Mouse (Mus musculus): ENCODE measurements around the gene Fam187b. TPM values are rescaled to one million over a fixed set of nuclear protein-coding genes. Genes with fewer than 3 reads are reported as not detected.
A peak's percentile ranks its signal among the peaks of the same experiment; 100 is the strongest.

Fam187b gene
- polyA plus RNA-seq, 1 experiment: 0.63 TPM

GRCm38 (mm10) chr7:30955584-30956356 is 17.8 kb upstream of the Fam187b start:
- peak; percentile 48 to 71 for DNase-seq (ENCODE audit: low read depth in 1 of 2, low spot score in 2 of 2)
- WGBS: under 1% methylated on average over 64 of the region's 64 CpGs
- H3K36me3 ChIP-seq (ENCODE audit: control insufficient read depth, insufficient read depth, low read length): peaks cover 22% of the 10 kb centered on the region

GRCm38 (mm10) chr7:30956357-30956751 is 17.2 kb upstream of the Fam187b start:
- Histone ChIP-seq H3K36me3 (ENCODE audit: control insufficient read depth, insufficient read depth, low read length) (peaks cover 18% of the 10 kb centered on the region), H3K27me3 (ENCODE audit: control insufficient read depth, insufficient read depth, low read length) (no peaks in the 10 kb centered on the region), H3K4me1 (ENCODE audit: control insufficient read depth, insufficient read depth, insufficient read length) (peaks cover 9% of the 10 kb centered on the region), H3K27ac (ENCODE audit: insufficient read depth, low read length) (peak overlapping the region; percentile 89), H3K4me3 (ENCODE audit: extremely low read depth, insufficient read depth, insufficient read length) (peak overlapping the region; percentile 98)
- 2% methylated on average over 41 of the region's 49 CpGs for WGBS
- TF ChIP-seq POLR2A (IDR thresholded peaks at IDR 0.05; ENCODE audit: low read depth, low read length) (no peak), CTCF (IDR thresholded peaks at IDR 0.05; ENCODE audit: extremely low read depth, insufficient read depth, insufficient read length, insufficient replicate concordance) (no peak)
- DNase-seq (ENCODE audit: low read depth in 1 of 2, low spot score in 2 of 2): peak in 1 of 2 experiments; percentile 34

More at GRCm38 (mm10) chr7:30955584-30956356, 17.8 kb upstream of the Fam187b start:
- Histone ChIP-seq H3K27me3 (ENCODE audit: control insufficient read depth, insufficient read depth, low read length) (no peaks in the 10 kb centered on the region), H3K4me1 (ENCODE audit: control insufficient read depth, insufficient read depth, insufficient read length) (peaks cover 9% of the 10 kb centered on the region), H3K4me3 (ENCODE audit: extremely low read depth, insufficient read depth, insufficient read length) (peak overlapping the region; percentile 98), H3K27ac (ENCODE audit: insufficient read depth, low read length) (peak overlapping the region; percentile 89)
- TF ChIP-seq CTCF (IDR thresholded peaks at IDR 0.05; ENCODE audit: extremely low read depth, insufficient read depth, insufficient read length, insufficient replicate concordance): peak; percentile 54; the same call in 1 of the 2 replicates
- peak; percentile 7; the same call in 1 of the 2 replicates for TF ChIP-seq POLR2A (IDR thresholded peaks at IDR 0.05; ENCODE audit: low read depth, low read length)

GRCm38 (mm10) chr7:30956756-30957366 is 16.7 kb upstream of the Fam187b start, which contains the start of gene Usf2:
Usf2 (minus strand) TSS chr7:30956803.
- Histone ChIP-seq H3K36me3 (ENCODE audit: control insufficient read depth, insufficient read depth, low read length) (peaks cover 18% of the 10 kb centered on the region), H3K4me1 (ENCODE audit: control insufficient read depth, insufficient read depth, insufficient read length) (peaks cover 9% of the 10 kb centered on the region), H3K4me3 (ENCODE audit: extremely low read depth, insufficient read depth, insufficient read length) (peak within 1 kb of the TSS; percentile 98), H3K27ac (ENCODE audit: insufficient read depth, low read length) (peak within 1 kb of the TSS; percentile 100), H3K27me3 (ENCODE audit: control insufficient read depth, insufficient read depth, low read length) (no peaks in the 10 kb centered on the region)
- peak; percentile 54 to 77 for DNase-seq (ENCODE audit: low read depth in 1 of 2, low spot score in 2 of 2)
- WGBS: under 1% methylated on average over 52 of the region's 82 CpGs
- no peak for TF ChIP-seq CTCF (IDR thresholded peaks at IDR 0.05; ENCODE audit: extremely low read depth, insufficient read depth, insufficient read length, insufficient replicate concordance)
- no peak for TF ChIP-seq POLR2A (IDR thresholded peaks at IDR 0.05; ENCODE audit: low read depth, low read length)

- peak overlapping the region; percentile 100 for H3K27ac ChIP-seq (ENCODE audit: insufficient read depth, low read length)
- under 1% methylated on average over 43 of the region's 43 CpGs for WGBS
- peak overlapping the region; percentile 98 for H3K4me3 ChIP-seq (ENCODE audit: extremely low read depth, insufficient read depth, insufficient read length)
- DNase-seq (ENCODE audit: low read depth in 1 of 2, low spot score in 2 of 2): peak; percentile 84 to 87
- H3K27me3 ChIP-seq (ENCODE audit: control insufficient read depth, insufficient read depth, low read length): no peaks in the 10 kb centered on the region
- peaks cover 9% of the 10 kb centered on the region for H3K4me1 ChIP-seq (ENCODE audit: control insufficient read depth, insufficient read depth, insufficient read length)
- H3K36me3 ChIP-seq (ENCODE audit: control insufficient read depth, insufficient read depth, low read length): peaks cover 18% of the 10 kb centered on the region
- no peak for TF ChIP-seq CTCF (IDR thresholded peaks at IDR 0.05; ENCODE audit: extremely low read depth, insufficient read depth, insufficient read length, insufficient replicate concordance)
- TF ChIP-seq POLR2A (IDR thresholded peaks at IDR 0.05; ENCODE audit: low read depth, low read length): peak; percentile 55; the same call in 1 of the 2 replicates
Observed at GRCm38 (mm10) chr7:30957367-30957783, 16.2 kb upstream of the Fam187b start.

GRCm38 (mm10) chr7:30958109-30958865 is 15.3 kb upstream of the Fam187b start:
- Histone ChIP-seq H3K27me3 (ENCODE audit: control insufficient read depth, insufficient read depth, low read length) (no peaks in the 10 kb centered on the region), H3K4me1 (ENCODE audit: control insufficient read depth, insufficient read depth, insufficient read length) (peaks cover 9% of the 10 kb centered on the region), H3K4me3 (ENCODE audit: extremely low read depth, insufficient read depth, insufficient read length) (peak overlapping the region; percentile 98; the same call in 1 of the 2 replicates), H3K27ac (ENCODE audit: insufficient read depth, low read length) (0 out of 2 replicates have a peak overlapping the region, but pooled peaks have one; percentile 100), H3K36me3 (ENCODE audit: control insufficient read depth, insufficient read depth, low read length) (peaks cover 16% of the 10 kb centered on the region)
- TF ChIP-seq CTCF (IDR thresholded peaks at IDR 0.05; ENCODE audit: extremely low read depth, insufficient read depth, insufficient read length, insufficient replicate concordance) (no peak), POLR2A (IDR thresholded peaks at IDR 0.05; ENCODE audit: low read depth, low read length) (no peak)
- no peak for DNase-seq (ENCODE audit: low read depth in 1 of 2, low spot score in 2 of 2)
- WGBS: 89% methylated on average over 28 of the region's 28 CpGs

GRCm38 (mm10) chr7:30958866-30959487 is 14.6 kb upstream of the Fam187b start:
- no peak for DNase-seq (ENCODE audit: low read depth in 1 of 2, low spot score in 2 of 2)
- TF ChIP-seq CTCF (IDR thresholded peaks at IDR 0.05; ENCODE audit: extremely low read depth, insufficient read depth, insufficient read length, insufficient replicate concordance): no peak
- no peak for TF ChIP-seq POLR2A (IDR thresholded peaks at IDR 0.05; ENCODE audit: low read depth, low read length)
- peaks cover 10% of the 10 kb centered on the region for H3K36me3 ChIP-seq (ENCODE audit: control insufficient read depth, insufficient read depth, low read length)
- H3K4me3 ChIP-seq (ENCODE audit: extremely low read depth, insufficient read depth, insufficient read length): no peak overlapping the region
- no peak overlapping the region for H3K27ac ChIP-seq (ENCODE audit: insufficient read depth, low read length)
- H3K4me1 ChIP-seq (ENCODE audit: control insufficient read depth, insufficient read depth, insufficient read length): peaks cover 9% of the 10 kb centered on the region
- WGBS: 97% methylated on average over 9 of the region's 9 CpGs
- H3K27me3 ChIP-seq (ENCODE audit: control insufficient read depth, insufficient read depth, low read length): no peaks in the 10 kb centered on the region

Data from spleen, adult 2 months (tissue).